Mouse (Mus musculus): ENCODE results near the gene Ppip5k1. TPM values are rescaled to one million over a fixed set of nuclear protein-coding genes. Genes with fewer than 3 reads are reported as not detected.
"Not testable (repeated sequence)": the region's sequence is repeated elsewhere in the genome, so short reads cannot be mapped to it uniquely, and the experiment has no call there.

Ppip5k1 gene
- total RNA-seq (2015; ENCODE audit: low replicate concordance) (12.6 and 19.3 TPM in 2 replicates), total RNA-seq (2017; ENCODE audit: low replicate concordance) (18.6 and 24.6 TPM in 2 replicates)

GRCm38 (mm10) chr2:121354820-121355592 is at the start of gene Ppip5k1:
Gene Ppip5k1, minus strand, starts transcription at chr2:121355396.
- peak; percentile 98 for ATAC-seq (replicated peaks; ENCODE audit: low FRiP score, poor library complexity, severe bottlenecking)

GRCm38 (mm10) chr2:121403296-121403695 is 48.1 kb upstream of the Ppip5k1 start:
- 0 out of 2 replicates have a peak, but pooled peaks have one; percentile 42 for ATAC-seq (replicated peaks; ENCODE audit: low FRiP score, poor library complexity, severe bottlenecking)

GRCm38 (mm10) chr2:121396624-121397023 is 41.4 kb upstream of the Ppip5k1 start:
- peak; percentile 78; the same call in 1 of the 2 replicates for ATAC-seq (replicated peaks; ENCODE audit: low FRiP score, poor library complexity, severe bottlenecking)

GRCm38 (mm10) chr2:121386961-121387575 is 31.9 kb upstream of the Ppip5k1 start, which contains the start of gene Strc:
Gene Strc, minus strand, starts transcription at chr2:121387168.
- not testable (repeated sequence) for ATAC-seq (replicated peaks; ENCODE audit: low FRiP score, poor library complexity, severe bottlenecking)

- no peak for ATAC-seq (replicated peaks; ENCODE audit: low FRiP score, poor library complexity, severe bottlenecking)
These were observed 19.6 kb upstream of the Ppip5k1 start for GRCm38 (mm10) chr2:121374766-121375165.

- no peak for ATAC-seq (replicated peaks; ENCODE audit: low FRiP score, poor library complexity, severe bottlenecking)
These were observed 17.1 kb upstream of the Ppip5k1 start for GRCm38 (mm10) chr2:121372266-121372665.

- ATAC-seq (replicated peaks; ENCODE audit: low FRiP score, poor library complexity, severe bottlenecking) = no peak
These were observed 15.7 kb upstream of the Ppip5k1 start for GRCm38 (mm10) chr2:121370921-121371320.

- no peak for ATAC-seq (replicated peaks; ENCODE audit: low FRiP score, poor library complexity, severe bottlenecking)
These were observed 13.6 kb upstream of the Ppip5k1 start for GRCm38 (mm10) chr2:121368831-121369230.

- ATAC-seq (replicated peaks; ENCODE audit: low FRiP score, poor library complexity, severe bottlenecking) = no peak
These were observed 8.5 kb upstream of the Ppip5k1 start for GRCm38 (mm10) chr2:121363656-121364055.

- no peak for ATAC-seq (replicated peaks; ENCODE audit: low FRiP score, poor library complexity, severe bottlenecking)
These were observed 4.3 kb upstream of the Ppip5k1 start for GRCm38 (mm10) chr2:121359461-121359860.

GRCm38 (mm10) chr2:121358381-121358780 is 3.2 kb upstream of the Ppip5k1 start:
- no peak for ATAC-seq (replicated peaks; ENCODE audit: low FRiP score, poor library complexity, severe bottlenecking)

- ATAC-seq (replicated peaks; ENCODE audit: low FRiP score, poor library complexity, severe bottlenecking) = no peak
These were observed 2.8 kb upstream of the Ppip5k1 start for GRCm38 (mm10) chr2:121357961-121358360.

- no peak for ATAC-seq (replicated peaks; ENCODE audit: low FRiP score, poor library complexity, severe bottlenecking)
These were observed 2.3 kb upstream of the Ppip5k1 start, which contains the start of gene Ckmt1 for GRCm38 (mm10) chr2:121357494-121357893. Gene Ckmt1, plus strand, starts transcription at chr2:121357714.

- peak; percentile 8; the same call in 1 of the 2 replicates for ATAC-seq (replicated peaks; ENCODE audit: low FRiP score, poor library complexity, severe bottlenecking)
These were observed 818 bp downstream of the Ppip5k1 start for GRCm38 (mm10) chr2:121354378-121354777.

GRCm38 (mm10) chr2:121353156-121353555 is 2.0 kb downstream of the Ppip5k1 start:
- ATAC-seq (replicated peaks; ENCODE audit: low FRiP score, poor library complexity, severe bottlenecking) = no peak

- no peak for ATAC-seq (replicated peaks; ENCODE audit: low FRiP score, poor library complexity, severe bottlenecking)
These were observed 16.1 kb downstream of the Ppip5k1 start for GRCm38 (mm10) chr2:121339057-121339456.

GRCm38 (mm10) chr2:121329492-121329891 is 25.7 kb downstream of the Ppip5k1 start:
- no peak for ATAC-seq (replicated peaks; ENCODE audit: low FRiP score, poor library complexity, severe bottlenecking)

- ATAC-seq (replicated peaks; ENCODE audit: low FRiP score, poor library complexity, severe bottlenecking) = no peak
These were observed 31.3 kb downstream of the Ppip5k1 start for GRCm38 (mm10) chr2:121323693-121324470.

- no peak for ATAC-seq (replicated peaks; ENCODE audit: low FRiP score, poor library complexity, severe bottlenecking)
These were observed 32.2 kb downstream of the Ppip5k1 start for GRCm38 (mm10) chr2:121323041-121323440.

GRCm38 (mm10) chr2:121316278-121316677 is 38.9 kb downstream of the Ppip5k1 start:
- ATAC-seq (replicated peaks; ENCODE audit: low FRiP score, poor library complexity, severe bottlenecking) = no peak
